Mouse (Mus musculus): ENCODE measurements around the gene Ogfod3. TPM values are rescaled to one million over a fixed set of nuclear protein-coding genes. Genes with fewer than 3 reads are reported as not detected.

The Ogfod3 gene
- polyA plus RNA-seq, 1 experiment from 2014 or later, result 17.0 TPM

- Histone ChIP-seq H3K4me2 (no peak overlapping the region), H3K9me3 (replicated peaks) (no peaks in the 10 kb centered on the region), H3K36me3 (0 out of 2 replicates have a peak, but pooled peaks cover 5% of the 10 kb centered on the region), H3K27ac (no peak overlapping the region), H3K4me3 (no peak overlapping the region), H3K9ac (no peak overlapping the region), H3K27me3 (replicated peaks) (no peaks in the 10 kb centered on the region), H3K4me1 (no peaks in the 10 kb centered on the region)
- no peak for ATAC-seq
- 75% methylated on average over 3 of the region's 3 CpGs for WGBS (ENCODE audit: insufficient replicate concordance)
Observed at GRCm38 (mm10) chr11:121189681-121190080, 14.8 kb downstream of the Ogfod3 start.

- H3K9me3 ChIP-seq (replicated peaks), result no peaks in the 10 kb centered on the region
- H3K36me3 ChIP-seq, result 0 out of 2 replicates have a peak, but pooled peaks cover under 1% of the 10 kb centered on the region
- H3K27ac ChIP-seq, result no peak overlapping the region
- ATAC-seq, result peak; percentile 62
- no peak overlapping the region for H3K4me2 ChIP-seq
- H3K4me3 ChIP-seq, result no peak overlapping the region
- no peak overlapping the region for H3K9ac ChIP-seq
- WGBS (ENCODE audit: insufficient replicate concordance), result 52% methylated on average over 12 of the region's 12 CpGs
- H3K27me3 ChIP-seq (replicated peaks), result peaks cover 9% of the 10 kb centered on the region; the same call in 1 of the 2 replicates
- peaks cover 8% of the 10 kb centered on the region; the same call in 1 of the 2 replicates for H3K4me1 ChIP-seq
Observed at GRCm38 (mm10) chr11:121176285-121177270, 27.9 kb downstream of the Ogfod3 start.

GRCm38 (mm10) chr11:121174234-121174633 lies 30.3 kb downstream of the Ogfod3 start:
- no peaks in the 10 kb centered on the region for H3K9me3 ChIP-seq (replicated peaks)
- H3K4me2 ChIP-seq, result no peak overlapping the region
- peaks cover 8% of the 10 kb centered on the region; the same call in 1 of the 2 replicates for H3K4me1 ChIP-seq
- H3K27me3 ChIP-seq (replicated peaks), result peaks cover 9% of the 10 kb centered on the region; the same call in 1 of the 2 replicates
- H3K36me3 ChIP-seq, result no peaks in the 10 kb centered on the region
- no peak overlapping the region for H3K9ac ChIP-seq
- WGBS (ENCODE audit: insufficient replicate concordance), result 61% methylated on average over 3 of the region's 3 CpGs
- ATAC-seq, result no peak
- H3K4me3 ChIP-seq, result no peak overlapping the region
- H3K27ac ChIP-seq, result no peak overlapping the region

GRCm38 (mm10) chr11:121173203-121173602 lies 31.3 kb downstream of the Ogfod3 start:
- WGBS (ENCODE audit: insufficient replicate concordance), result 69% methylated on average over 5 of the region's 5 CpGs
- Histone ChIP-seq H3K4me3 (no peak overlapping the region), H3K27me3 (replicated peaks) (peaks cover 9% of the 10 kb centered on the region; the same call in 1 of the 2 replicates)

GRCm38 (mm10) chr11:121163751-121164150 lies 40.8 kb downstream of the Ogfod3 start:
- H3K4me2 ChIP-seq, result no peak overlapping the region
- 73% methylated on average over 4 of the region's 4 CpGs for WGBS (ENCODE audit: insufficient replicate concordance)
- H3K27me3 ChIP-seq (replicated peaks), result peaks cover 26% of the 10 kb centered on the region
- H3K4me1 ChIP-seq, result no peaks in the 10 kb centered on the region
- no peak overlapping the region for H3K9ac ChIP-seq
- no peaks in the 10 kb centered on the region for H3K9me3 ChIP-seq (replicated peaks)
- H3K27ac ChIP-seq, result no peak overlapping the region
- H3K4me3 ChIP-seq, result no peak overlapping the region
- no peaks in the 10 kb centered on the region for H3K36me3 ChIP-seq
- no peak for ATAC-seq

More at GRCm38 (mm10) chr11:121173203-121173602, 31.3 kb downstream of the Ogfod3 start:
- Histone ChIP-seq H3K4me2 (no peak overlapping the region), H3K27ac (no peak overlapping the region), H3K4me1 (peaks cover 8% of the 10 kb centered on the region; the same call in 1 of the 2 replicates), H3K36me3 (no peaks in the 10 kb centered on the region), H3K9ac (no peak overlapping the region), H3K9me3 (replicated peaks) (no peaks in the 10 kb centered on the region)
- no peak for ATAC-seq

- Histone ChIP-seq H3K4me3 (no peak overlapping the region), H3K9me3 (replicated peaks) (no peaks in the 10 kb centered on the region), H3K4me2 (no peak overlapping the region), H3K4me1 (no peaks in the 10 kb centered on the region), H3K27me3 (replicated peaks) (peaks cover 54% of the 10 kb centered on the region), H3K36me3 (no peaks in the 10 kb centered on the region), H3K9ac (no peak overlapping the region), H3K27ac (no peak overlapping the region)
- 79% methylated on average over 26 of the region's 26 CpGs for WGBS (ENCODE audit: insufficient replicate concordance)
- ATAC-seq, result no peak
Observed at GRCm38 (mm10) chr11:121160636-121161346, 43.7 kb downstream of the Ogfod3 start.

GRCm38 (mm10) chr11:121159971-121160370 lies 44.5 kb downstream of the Ogfod3 start, which contains the start of gene Uts2r:
Gene Uts2r (plus strand): TSS chr11:121160271.
- H3K9me3 ChIP-seq (replicated peaks), result no peaks in the 10 kb centered on the region
- H3K27me3 ChIP-seq (replicated peaks), result peaks cover 59% of the 10 kb centered on the region
- no peak within 1 kb of the TSS for H3K9ac ChIP-seq
- no peak within 1 kb of the TSS for H3K4me3 ChIP-seq
- no peaks in the 10 kb centered on the region for H3K4me1 ChIP-seq
- 69% methylated on average over 5 of the region's 5 CpGs for WGBS (ENCODE audit: insufficient replicate concordance)
- no peaks in the 10 kb centered on the region for H3K36me3 ChIP-seq
- H3K27ac ChIP-seq, result no peak within 1 kb of the TSS
- no peak for ATAC-seq
- H3K4me2 ChIP-seq, result no peak within 1 kb of the TSS

GRCm38 (mm10) chr11:121156411-121156891 lies 48.1 kb downstream of the Ogfod3 start:
- Histone ChIP-seq H3K4me2 (peak overlapping the region; percentile 49), H3K9ac (no peak overlapping the region), H3K4me1 (no peaks in the 10 kb centered on the region), H3K9me3 (replicated peaks) (no peaks in the 10 kb centered on the region), H3K27me3 (replicated peaks) (peaks cover 81% of the 10 kb centered on the region), H3K27ac (no peak overlapping the region), H3K36me3 (no peaks in the 10 kb centered on the region), H3K4me3 (peak overlapping the region; percentile 25; the same call in 1 of the 2 replicates)
- WGBS (ENCODE audit: insufficient replicate concordance), result 3% methylated on average over 45 of the region's 45 CpGs
- ATAC-seq, result no peak

GRCm38 (mm10) chr11:121154203-121154602 lies 50.3 kb downstream of the Ogfod3 start:
- Histone ChIP-seq H3K36me3 (no peaks in the 10 kb centered on the region), H3K4me2 (no peak overlapping the region), H3K9ac (no peak overlapping the region), H3K27ac (no peak overlapping the region), H3K27me3 (replicated peaks) (peaks cover 61% of the 10 kb centered on the region), H3K4me3 (no peak overlapping the region), H3K9me3 (replicated peaks) (no peaks in the 10 kb centered on the region), H3K4me1 (no peaks in the 10 kb centered on the region)
- ATAC-seq, result no peak
- WGBS (ENCODE audit: insufficient replicate concordance), result 28% methylated on average over 4 of the region's 4 CpGs

- no peak overlapping the region for H3K4me3 ChIP-seq
- ATAC-seq, result no peak
- WGBS (ENCODE audit: insufficient replicate concordance), result 45% methylated on average over 3 of the region's 3 CpGs
- H3K9me3 ChIP-seq (replicated peaks), result no peaks in the 10 kb centered on the region
- H3K36me3 ChIP-seq, result no peaks in the 10 kb centered on the region
- no peak overlapping the region for H3K9ac ChIP-seq
- no peak overlapping the region for H3K27ac ChIP-seq
- H3K4me2 ChIP-seq, result no peak overlapping the region
- H3K4me1 ChIP-seq, result peaks cover 9% of the 10 kb centered on the region
- H3K27me3 ChIP-seq (replicated peaks), result peaks cover 5% of the 10 kb centered on the region; the same call in 1 of the 2 replicates
Observed at GRCm38 (mm10) chr11:121148193-121148592, 56.3 kb downstream of the Ogfod3 start.

- no peak within 1 kb of the TSS for H3K4me2 ChIP-seq
- no peak within 1 kb of the TSS for H3K27ac ChIP-seq
- 87% methylated on average over 22 of the region's 22 CpGs for WGBS (ENCODE audit: insufficient replicate concordance)
- H3K9me3 ChIP-seq (replicated peaks), result no peaks in the 10 kb centered on the region
- no peak for ATAC-seq
- no peak within 1 kb of the TSS for H3K4me3 ChIP-seq
- H3K4me1 ChIP-seq, result peaks cover 9% of the 10 kb centered on the region
- H3K27me3 ChIP-seq (replicated peaks), result no peaks in the 10 kb centered on the region
- no peaks in the 10 kb centered on the region for H3K36me3 ChIP-seq
- no peak within 1 kb of the TSS for H3K9ac ChIP-seq
Observed at GRCm38 (mm10) chr11:121145865-121146264, 58.6 kb downstream of the Ogfod3 start, which contains the start of gene Tex19.1. Gene Tex19.1 (plus strand): TSS chr11:121146143.

Measured in liver, embryonic 12.5 days (tissue).